Mouse (Mus musculus) forebrain, embryonic 12.5 days (tissue): ENCODE data around the gene P4htm. TPM values are rescaled to one million over a fixed set of nuclear protein-coding genes. Genes with fewer than 3 reads are reported as not detected.
A peak's percentile ranks its signal among the peaks of the same experiment; 100 is the strongest.

ENCODE experiments used
- microRNA counts: library from miRNA; unstranded; fragments of <30 nt; microRNA quantifications from one replicate; lab custom pipeline; 2017
- microRNA-seq: library from miRNA; unstranded; fragments of <30 nt; microRNA quantifications from one replicate; pipeline ENCODE4, GENCODE M21; 2017
- polyA plus RNA-seq: library from polyadenylated mRNA; unstranded; fragments of >200 nt; fragmentation: Nextera tagmentation; extraction: Ambion mirVana; gene quantifications from 2 replicates; pipeline ENCODE4 v1.2.1, GENCODE M21; 2016

P4htm gene
- polyA plus RNA-seq, 1 experiment from 2014 or later, result 16.2 TPM

MicroRNA genes within 50 kb of the gene (microRNA counts, 519-probe panel; counts per million panel counts)
- microRNA mmu-miR-191 (lab: Ali Mortazavi, UCI) (5,190 counts per million, percentile 70 among the panel's probes with 10 or more counts), microRNA mmu-miR-425 (lab: Ali Mortazavi, UCI) (4,520 counts per million, percentile 56 among the panel's probes with 10 or more counts)

Small RNA genes lying within 50 kb of the gene (microRNA-seq; reads per million reads assigned to microRNA genes)
- gene Gm24083 (not detected), gene Mir191 (not detected), gene Mir425 (2,837 reads per million, percentile 85 among the genes with 10 or more reads in this experiment)

Other genes starting within 250 kb of the P4htm start
- 137 and 144 TPM in 2 replicates for gene Usp4, start 249.8 kb downstream of the P4htm start, polyA plus RNA-seq
- 1.8 and 1.9 TPM in 2 replicates for gene 1700102P08Rik, start 204.9 kb downstream of the P4htm start, polyA plus RNA-seq
- 1.1 and 1.4 TPM in 2 replicates for gene Ccdc36, start 169.2 kb downstream of the P4htm start, polyA plus RNA-seq
- not detected in 2 replicates for gene BC048562, start 161.2 kb downstream of the P4htm start, polyA plus RNA-seq
- gene Ccdc71, start 137.1 kb downstream of the P4htm start, polyA plus RNA-seq, result 44.1 and 49.0 TPM in 2 replicates
- 67.6 and 70.0 TPM in 2 replicates for gene Klhdc8b, start 136.1 kb downstream of the P4htm start, polyA plus RNA-seq
- gene Lamb2, start 117.9 kb downstream of the P4htm start, polyA plus RNA-seq, result 37.9 and 39.5 TPM in 2 replicates
- gene Usp19, start 107.1 kb downstream of the P4htm start, polyA plus RNA-seq, result 101 and 103 TPM in 2 replicates
- 85.7 and 91.4 TPM in 2 replicates for gene Qars, start 90.0 kb downstream of the P4htm start, polyA plus RNA-seq
- gene Qrich1, start 80.9 kb downstream of the P4htm start, polyA plus RNA-seq, result 170 and 171 TPM in 2 replicates
- gene Impdh2, start 37.4 kb downstream of the P4htm start, polyA plus RNA-seq, result 149 and 159 TPM in 2 replicates
- gene Ndufaf3, start 30.2 kb downstream of the P4htm start, polyA plus RNA-seq, result 54.5 and 58.3 TPM in 2 replicates
- gene Dalrd3, start 27.8 kb downstream of the P4htm start, polyA plus RNA-seq, result 225 and 235 TPM in 2 replicates
- gene Wdr6, start 18.9 kb downstream of the P4htm start, polyA plus RNA-seq, result 254 and 285 TPM in 2 replicates
- gene Arih2, start 51.7 kb upstream of the P4htm start, polyA plus RNA-seq, result 56.4 and 57.9 TPM in 2 replicates
- 35.4 and 37.0 TPM in 2 replicates for gene Slc25a20, start 64.4 kb upstream of the P4htm start, polyA plus RNA-seq
- 55.8 and 56.9 TPM in 2 replicates for gene Prkar2a, start 91.6 kb upstream of the P4htm start, polyA plus RNA-seq
- 124 and 140 TPM in 2 replicates for gene Ip6k2, start 186.1 kb upstream of the P4htm start, polyA plus RNA-seq
- gene Nckipsd, start 210.7 kb upstream of the P4htm start, polyA plus RNA-seq, result 14.3 and 17.3 TPM in 2 replicates
- gene Celsr3, start 228.7 kb upstream of the P4htm start, polyA plus RNA-seq, result 13.0 and 14.2 TPM in 2 replicates